Mouse (Mus musculus) ES-E14 (cell line): ENCODE data around the gene Rnf212. TPM values are rescaled to one million over a fixed set of nuclear protein-coding genes. Genes with fewer than 3 reads are reported as not detected.
"Not testable (repeated sequence)": the region's sequence is repeated elsewhere in the genome, so short reads cannot be mapped to it uniquely, and the experiment has no call there.

Experiments
- DNase-seq: peaks from one replicate; pipeline ENCODE4 v3.0.0-alpha.2; 2013; ENCODE audit warnings: low read depth, low spot score
- H3K27ac ChIP-seq: 2 replicates; pipeline ENCODE4 v1.5.1; 2012; ENCODE audit warnings: low read depth, mild to moderate bottlenecking, low read length, moderate library complexity, mixed read lengths; ENCODE audit not compliant: poor library complexity, insufficient read depth, severe bottlenecking
- H3K36me3 ChIP-seq: 2 replicates; pipeline ENCODE4 v1.6.1; 2012; ENCODE audit warnings: mild to moderate bottlenecking, low read length, moderate library complexity, mixed read lengths; ENCODE audit not compliant: control insufficient read depth, poor library complexity, insufficient read depth, severe bottlenecking
- H3K4me1 ChIP-seq, 2 experiments: fragments of 150-350 bp in 1 of 2; sonication (generic) in 1 of 2; 2 replicates each; pipeline ENCODE4 v1.6.1; 2012; ENCODE audit warnings: low read length in 2 of 2, mild to moderate bottlenecking in 1 of 2, mixed read lengths in 1 of 2; ENCODE audit not compliant: control insufficient read depth in 2 of 2, insufficient read depth in 2 of 2, poor library complexity in 1 of 2
- H3K4me3 ChIP-seq, 2 experiments: fragments of 150-350 bp in 1 of 2; sonication (generic) in 1 of 2; 2 replicates each; pipeline ENCODE4 v1.5.1; 2012; ENCODE audit warnings: low read length in 2 of 2, low read depth in 1 of 2, mild to moderate bottlenecking in 1 of 2, mixed read lengths in 1 of 2; ENCODE audit not compliant: insufficient read depth in 1 of 2, poor library complexity in 1 of 2, severe bottlenecking in 1 of 2
- H3K9ac ChIP-seq: 2 replicates; pipeline ENCODE4 v1.6.1; 2012; ENCODE audit warnings: low read depth, mild to moderate bottlenecking, low read length, mixed read lengths; ENCODE audit not compliant: poor library complexity, insufficient read depth, severe bottlenecking
- H3K9me3 ChIP-seq: fragments of 150-350 bp; sonication (generic); 2 replicates; pipeline ENCODE4 v1.6.1; 2012; ENCODE audit warnings: low read depth, mild to moderate bottlenecking, low read length; ENCODE audit not compliant: control insufficient read depth, insufficient read depth
- CHD2 ChIP-seq: IDR thresholded peaks from 2 replicates; pipeline ENCODE4 v1.6.1; 2014; ENCODE audit warnings: mild to moderate bottlenecking, low read depth, low read length, inconsistent platforms
- HCFC1 ChIP-seq: IDR thresholded peaks from 2 replicates; pipeline ENCODE4 v1.6.1; 2012; ENCODE audit warnings: low read length, inconsistent platforms, borderline replicate concordance; ENCODE audit not compliant: insufficient read depth
- MAFK ChIP-seq: IDR thresholded peaks from 2 replicates; pipeline ENCODE4 v1.6.1; 2014; ENCODE audit warnings: mild to moderate bottlenecking, low read depth, low read length, inconsistent platforms; ENCODE audit not compliant: insufficient read depth
- ZC3H11A ChIP-seq: IDR thresholded peaks from 2 replicates; pipeline ENCODE4 v1.6.1; 2012; ENCODE audit warnings: low read depth, mild to moderate bottlenecking, inconsistent platforms, low read length, borderline replicate concordance
- ZNF384 ChIP-seq: IDR thresholded peaks from 2 replicates; pipeline ENCODE4 v1.6.1; 2012; ENCODE audit warnings: low read depth, low read length, inconsistent platforms
- in situ Hi-C, 2 experiments: fragments of 600-800 bp; cut with MboI; formaldehyde crosslinking; loops; one replicate each; pipeline ENCODE4 v1.15.1; 2025; ENCODE audit warnings: low sequenced_read_pairs in 2 of 2, inconsistent platforms in 1 of 2; ENCODE audit not compliant: unreplicated experiment in 2 of 2
- total RNA-seq: library from RNA; depleted of rRNA; stranded (reverse); fragments of 300-350 nt; gene quantifications from 2 replicates; pipeline ENCODE4 v1.2.3, GENCODE M21; 2012

Rnf212 gene
- total RNA-seq, 1 experiment, result 0.31 TPM

GRCm38 (mm10) chr5:108760002-108760401 lies 14.8 kb downstream of the Rnf212 start:
- H3K9ac ChIP-seq, result no peak overlapping the region
- H3K36me3 ChIP-seq, result no peaks in the 10 kb centered on the region
- DNase-seq, result no peak
- no peak overlapping the region for H3K4me3 ChIP-seq
- TF ChIP-seq MAFK (no peak), CHD2 (no peak), HCFC1 (no peak), ZC3H11A (no peak), ZNF384 (no peak)
- no peaks in the 10 kb centered on the region for H3K9me3 ChIP-seq
- in situ Hi-C loops, result no loop called here
- H3K4me1 ChIP-seq, result no peaks in the 10 kb centered on the region
- no peak overlapping the region for H3K27ac ChIP-seq

GRCm38 (mm10) chr5:108758396-108758795 lies 16.4 kb downstream of the Rnf212 start:
- H3K27ac ChIP-seq, result no peak overlapping the region
- in situ Hi-C loops, result no loop called here
- TF ChIP-seq ZNF384 (no peak), ZC3H11A (no peak), CHD2 (no peak), MAFK (no peak), HCFC1 (no peak)
- H3K36me3 ChIP-seq, result no peaks in the 10 kb centered on the region
- no peak overlapping the region for H3K9ac ChIP-seq
- H3K4me1 ChIP-seq, result no peaks in the 10 kb centered on the region
- H3K4me3 ChIP-seq, result no peak overlapping the region
- H3K9me3 ChIP-seq, result no peaks in the 10 kb centered on the region
- DNase-seq, result no peak

GRCm38 (mm10) chr5:108751258-108751657 lies 23.5 kb downstream of the Rnf212 start:
- H3K9ac ChIP-seq, H3K36me3 ChIP-seq, H3K4me3 ChIP-seq, H3K4me1 ChIP-seq, DNase-seq, H3K9me3 ChIP-seq, H3K27ac ChIP-seq, in situ Hi-C loops: not testable (repeated sequence)

GRCm38 (mm10) chr5:108750328-108751210 lies 24.2 kb downstream of the Rnf212 start:
- Histone ChIP-seq H3K27ac (no peak overlapping the region), H3K4me3 (no peak overlapping the region), H3K9ac (no peak overlapping the region), H3K4me1 (no peaks in the 10 kb centered on the region), H3K9me3 (no peaks in the 10 kb centered on the region), H3K36me3 (no peaks in the 10 kb centered on the region)
- in situ Hi-C loops, result no loop called here
- TF ChIP-seq HCFC1, result no peak
- TF ChIP-seq CHD2, result no peak
- no peak for TF ChIP-seq ZNF384
- no peak for TF ChIP-seq MAFK
- no peak for TF ChIP-seq ZC3H11A
- no peak for DNase-seq

GRCm38 (mm10) chr5:108744629-108745028 lies 30.2 kb downstream of the Rnf212 start:
- Histone ChIP-seq H3K4me1 (no peaks in the 10 kb centered on the region), H3K36me3 (no peaks in the 10 kb centered on the region), H3K27ac (no peak overlapping the region), H3K9ac (no peak overlapping the region), H3K9me3 (no peaks in the 10 kb centered on the region), H3K4me3 (no peak overlapping the region)
- DNase-seq, result no peak
- in situ Hi-C loops, result no loop called here
- TF ChIP-seq CHD2 (no peak), ZC3H11A (no peak), ZNF384 (no peak), MAFK (no peak), HCFC1 (no peak)
